Mouse (Mus musculus) Patski (cell line): ENCODE data around the gene Calb2. TPM values are rescaled to one million over a fixed set of nuclear protein-coding genes. Genes with fewer than 3 reads are reported as not detected.

Experiments used
- ATAC-seq: fragments of 100-300 bp; one replicate; pipeline ENCODE4 v1.8.0; 2021
- CTCF ChIA-PET: fragments of 350-600 bp; sonication (Branson Sonifier 250); formaldehyde crosslinking; loops from one replicate; lab custom pipeline; 2022; ENCODE audit warnings: inconsistent platforms; lab: Charles Lee
- POLR2A ChIA-PET: fragments of 350-600 bp; sonication (Branson Sonifier 250); formaldehyde crosslinking; loops from one replicate; lab custom pipeline; 2022; ENCODE audit warnings: antibody characterized with exemption, inconsistent platforms; lab: Charles Lee
- DNase-seq: peaks from one replicate; pipeline ENCODE4 v3.0.0-alpha.2; 2011; ENCODE audit warnings: low read depth, low spot score
- H3K27me3 ChIP-seq: fragments of 371-371 bp; one replicate; pipeline ENCODE4 v1.5.1; 2021
- CTCF ChIP-seq: fragments of 100-300 bp; IDR thresholded peaks from one replicate; pipeline ENCODE4 v1.5.1; 2021
- in situ Hi-C: fragments of 300-500 bp; cut with MboI; formaldehyde crosslinking; loops from 3 replicates; pipeline ENCODE4 v1.11.1; 2018; ENCODE audit warnings: low pct_unique_long_range_greater_than_20kb, mixed read lengths
- polyA plus RNA-seq: library from polyadenylated mRNA; unstranded; gene quantifications from one replicate; pipeline ENCODE4 v1.2.3, GENCODE M21; 2021

The Calb2 gene
- polyA plus RNA-seq, 1 experiment from 2014 or later: not detected

GRCm38 (mm10) chr8:110134236-110134635, 33.8 kb downstream of the Calb2 start:
- no peak for ATAC-seq
- no peak for TF ChIP-seq CTCF
- no peak for DNase-seq
- in situ Hi-C loops: no loop called here
- ChIA-PET CTCF (no interaction called here), POLR2A (no interaction called here)
- H3K27me3 ChIP-seq: peaks cover 14% of the 10 kb centered on the region

DNA sequence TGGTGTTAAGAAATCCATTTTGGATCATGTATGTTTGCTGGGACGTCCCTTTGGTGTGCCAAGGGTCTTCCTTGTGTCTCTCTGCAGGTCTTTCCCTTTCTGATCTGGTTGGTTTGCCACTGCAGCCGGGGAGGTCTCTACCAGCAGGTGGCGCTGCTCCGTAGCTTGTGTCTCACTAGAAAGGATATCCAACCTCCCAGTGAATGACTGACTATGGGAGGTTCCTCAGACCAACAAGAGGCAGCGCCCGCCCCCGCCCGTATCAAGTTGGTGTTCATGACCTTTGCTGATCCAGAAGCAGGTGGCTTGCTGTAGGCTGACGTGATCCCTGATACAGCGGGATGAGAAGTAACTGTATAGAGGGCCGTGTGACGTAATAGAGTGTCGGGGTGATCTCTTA, 37.5 kb downstream of the Calb2 start:
- TF ChIP-seq CTCF: peak; percentile 94
- ChIA-PET CTCF (interaction anchor here (0.6 to 1.6 kb wide), 4 partner anchors 10 to 348 kb away, joined by 3 to 5 read pairs (median 4); no protein-coding TSS in a partner anchor), POLR2A (interaction anchor here (0.6 kb wide), 1 partner anchor 64 kb away, joined by 4 read pairs; no protein-coding TSS in a partner anchor)
- in situ Hi-C loops: no loop called here
- DNase-seq: no peak
- H3K27me3 ChIP-seq: peaks cover 14% of the 10 kb centered on the region
- ATAC-seq: peak; percentile 83

DNA sequence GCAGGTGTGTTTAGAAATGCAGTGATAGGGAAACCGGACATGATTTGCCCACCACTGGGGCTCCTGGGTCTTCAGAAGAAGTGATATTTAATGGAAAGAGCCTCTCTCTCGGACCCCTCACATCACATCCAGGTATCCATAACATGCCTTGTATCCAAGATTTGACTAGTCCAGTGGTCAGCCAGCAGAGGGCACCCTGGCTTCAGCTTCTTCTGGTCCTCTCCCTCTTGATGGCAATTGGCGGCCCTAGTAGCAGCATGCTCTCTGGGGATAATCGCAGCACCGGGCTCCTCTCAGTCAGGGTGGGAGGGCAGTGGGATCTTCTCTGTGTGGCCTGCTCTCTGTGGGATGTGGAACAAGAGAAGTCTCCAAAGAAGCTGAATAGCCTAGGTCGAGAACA, 48.3 kb downstream of the Calb2 start:
- POLR2A ChIA-PET: no interaction called here
- DNase-seq (no peak), ATAC-seq (no peak)
- peak; percentile 60 for TF ChIP-seq CTCF
- CTCF ChIA-PET: no interaction called here
- peaks cover 23% of the 10 kb centered on the region for H3K27me3 ChIP-seq
- in situ Hi-C loops: no loop called here

GRCm38 (mm10) chr8:110102653-110103052, 65.4 kb downstream of the Calb2 start, which contains the start of gene Gm17720:
Gm17720 (minus strand) TSS chr8:110102753.
- POLR2A ChIA-PET: no interaction called here
- no peak for TF ChIP-seq CTCF
- CTCF ChIA-PET: interaction anchor here (0.8 kb wide), 1 partner anchor 10 kb away, joined by 3 read pairs; no protein-coding TSS in a partner anchor

GRCm38 (mm10) chr8:110101676-110102075, 66.3 kb downstream of the Calb2 start:
- peaks cover 25% of the 10 kb centered on the region for H3K27me3 ChIP-seq
- ChIA-PET CTCF (no interaction called here), POLR2A (no interaction called here)
- no peak for TF ChIP-seq CTCF
- DNase-seq (no peak), ATAC-seq (no peak)
- in situ Hi-C loops: no loop called here

More at GRCm38 (mm10) chr8:110102653-110103052, 65.4 kb downstream of the Calb2 start, which contains the start of gene Gm17720:
- in situ Hi-C loops: no loop called here
- no peak for DNase-seq
- H3K27me3 ChIP-seq: peaks cover 21% of the 10 kb centered on the region
- ATAC-seq: no peak

DNA sequence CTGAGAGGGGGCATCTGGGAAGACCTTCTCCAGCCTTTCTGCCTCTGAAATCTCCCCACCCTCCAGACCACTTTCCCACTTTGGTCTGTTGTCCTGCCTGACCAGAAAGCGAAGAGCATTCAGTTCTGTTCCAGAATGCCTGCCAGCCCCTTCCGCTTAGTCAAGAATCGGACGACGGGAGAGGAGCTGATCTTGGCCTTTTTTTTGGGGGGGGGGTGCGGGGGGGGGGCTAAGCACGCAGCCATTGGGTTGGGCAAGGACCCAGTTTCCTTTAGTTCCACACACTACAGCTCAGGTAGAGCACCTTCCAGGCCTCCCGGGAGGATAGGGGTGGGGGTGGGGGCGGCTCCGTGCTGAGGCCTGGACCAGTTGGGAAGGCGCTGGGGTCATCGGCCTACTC, 67.1 kb downstream of the Calb2 start, which contains the start of gene Gm21964:
Gene Gm21964, plus strand, starts transcription at position 301 of the 400 bp plus-strand sequence.
- no peak for TF ChIP-seq CTCF
- ChIA-PET POLR2A (no interaction called here), CTCF (no interaction called here)
- ATAC-seq (no peak), DNase-seq (no peak)
- peaks cover 26% of the 10 kb centered on the region for H3K27me3 ChIP-seq
- in situ Hi-C loops: no loop called here

GRCm38 (mm10) chr8:110091869-110092268, 76.1 kb downstream of the Calb2 start:
- in situ Hi-C loops: no loop called here
- no peak for DNase-seq
- ATAC-seq: no peak
- ChIA-PET POLR2A (no interaction called here), CTCF (no interaction called here)
- H3K27me3 ChIP-seq: peaks cover 12% of the 10 kb centered on the region
- no peak for TF ChIP-seq CTCF

Other genes with a start within 250 kb of the Calb2 start
- gene Marveld3, start 206.0 kb downstream of the Calb2 start, polyA plus RNA-seq: 11.7 TPM
- 0.04 TPM for gene Tat, start 177.8 kb downstream of the Calb2 start, polyA plus RNA-seq
- not detected for gene Chst4, start 128.5 kb downstream of the Calb2 start, polyA plus RNA-seq
- gene Zfp612, start 88.5 kb downstream of the Calb2 start, polyA plus RNA-seq: 4.2 TPM
- not detected for gene Gm21964, start 67.0 kb downstream of the Calb2 start, polyA plus RNA-seq
- gene Gm17720, start 65.5 kb downstream of the Calb2 start, polyA plus RNA-seq: not detected
- gene Cmtr2, start 47.5 kb upstream of the Calb2 start, polyA plus RNA-seq: 8.6 TPM
- 0.10 TPM for gene Hydin, start 98.8 kb upstream of the Calb2 start, polyA plus RNA-seq